Mouse (Mus musculus) neural tube, embryonic 12.5 days (tissue): ENCODE data around the gene AI597479. TPM values are rescaled to one million over a fixed set of nuclear protein-coding genes. Genes with fewer than 3 reads are reported as not detected.
A peak's percentile ranks its signal among the peaks of the same experiment; 100 is the strongest.

Source experiments
- ATAC-seq: fragments of 200-750 bp; cut with Nextera tagmentation; 2 replicates; pipeline ENCODE4 v1.8.0; 2017; ENCODE audit warnings: low read depth, mild to moderate bottlenecking, moderate TSS enrichment, moderate library complexity; ENCODE audit not compliant: low FRiP score
- H3K27ac ChIP-seq: fragments of 300-500 bp; sonication (generic); 2 replicates; pipeline ENCODE4 v1.5.1; 2016
- H3K27me3 ChIP-seq: fragments of 300-500 bp; sonication (generic); replicated peaks from 2 replicates; pipeline ENCODE4 v1.6.1; 2016; ENCODE audit warnings: mild to moderate bottlenecking
- H3K36me3 ChIP-seq: fragments of 300-500 bp; sonication (generic); 2 replicates; pipeline ENCODE4 v1.6.1; 2016; ENCODE audit warnings: mild to moderate bottlenecking
- H3K4me1 ChIP-seq: fragments of 300-500 bp; sonication (generic); 2 replicates; pipeline ENCODE4 v1.6.1; 2016
- H3K4me2 ChIP-seq: fragments of 300-500 bp; sonication (generic); replicated peaks from 2 replicates; pipeline ENCODE4 v1.6.1; 2016; ENCODE audit warnings: mild to moderate bottlenecking
- H3K4me3 ChIP-seq: fragments of 300-500 bp; sonication (generic); 2 replicates; pipeline ENCODE4 v1.5.1; 2016
- H3K9ac ChIP-seq: fragments of 300-500 bp; sonication (generic); 2 replicates; pipeline ENCODE4 v1.6.1; 2016; ENCODE audit warnings: mild to moderate bottlenecking
- H3K9me3 ChIP-seq: fragments of 300-500 bp; sonication (generic); 2 replicates; pipeline ENCODE4 v1.6.1; 2016; ENCODE audit warnings: mild to moderate bottlenecking
- WGBS: fragments of 180-500 bp; shearing (Covaris S2); methylation state at CpG from one replicate; pipeline ENCODE4 v1.1.7; 2016; 5-methylcytosine and 5-hydroxymethylcytosine counted together
- polyA plus RNA-seq: library from polyadenylated mRNA; unstranded; fragments of >200 nt; fragmentation: Nextera tagmentation; extraction: Ambion mirVana; gene quantifications from 2 replicates; pipeline ENCODE4 v1.2.1, GENCODE M21; 2016

The AI597479 gene
- polyA plus RNA-seq: 40.5 and 40.8 TPM in 2 replicates

GRCm38 (mm10) chr1:43098031-43098984 is at the start of gene AI597479, which contains the start of gene Tgfbrap1:
AI597479 (plus strand) TSS chr1:43098710.
Tgfbrap1 (minus strand) TSS chr1:43098637.
- H3K27ac ChIP-seq: peak within 1 kb of the TSS; percentile 98
- under 1% methylated on average over 57 of the region's 57 CpGs for WGBS
- ATAC-seq: peak; percentile 97
- H3K36me3 ChIP-seq: peaks cover 13% of the 10 kb centered on the region
- peaks cover 10% of the 10 kb centered on the region for H3K4me1 ChIP-seq
- no peaks in the 10 kb centered on the region for H3K9me3 ChIP-seq
- peak within 1 kb of the TSS; percentile 91 for H3K4me3 ChIP-seq
- H3K4me2 ChIP-seq: peak within 1 kb of the TSS; percentile 79
- peak within 1 kb of the TSS; percentile 91 for H3K9ac ChIP-seq
- H3K27me3 ChIP-seq: no peaks in the 10 kb centered on the region

- Histone ChIP-seq H3K36me3 (peaks cover 67% of the 10 kb centered on the region), H3K4me1 (0 out of 2 replicates have a peak, but pooled peaks cover 6% of the 10 kb centered on the region), H3K9ac (no peak overlapping the region), H3K4me2 (no peak overlapping the region), H3K9me3 (no peaks in the 10 kb centered on the region), H3K27ac (no peak overlapping the region), H3K27me3 (no peaks in the 10 kb centered on the region), H3K4me3 (no peak overlapping the region)
- no peak for ATAC-seq
- 96% methylated on average over 5 of the region's 5 CpGs for WGBS
These were observed 46.6 kb upstream of the AI597479 start for GRCm38 (mm10) chr1:43051903-43052302.

GRCm38 (mm10) chr1:43065615-43066310 is 32.7 kb upstream of the AI597479 start:
- H3K9ac ChIP-seq: no peak overlapping the region
- WGBS: 47% methylated on average over 9 of the region's 9 CpGs
- no peaks in the 10 kb centered on the region for H3K9me3 ChIP-seq

GRCm38 (mm10) chr1:43066573-43066972 is 31.9 kb upstream of the AI597479 start:
- no peaks in the 10 kb centered on the region for H3K9me3 ChIP-seq
- no peaks in the 10 kb centered on the region for H3K27me3 ChIP-seq
- no peaks in the 10 kb centered on the region for H3K4me1 ChIP-seq
- no peak overlapping the region for H3K4me3 ChIP-seq
- no peak overlapping the region for H3K4me2 ChIP-seq
- no peak overlapping the region for H3K27ac ChIP-seq
- peaks cover 44% of the 10 kb centered on the region for H3K36me3 ChIP-seq
- WGBS: 90% methylated on average over 8 of the region's 8 CpGs
- no peak overlapping the region for H3K9ac ChIP-seq
- ATAC-seq: no peak

More at GRCm38 (mm10) chr1:43065615-43066310, 32.7 kb upstream of the AI597479 start:
- no peaks in the 10 kb centered on the region for H3K27me3 ChIP-seq
- H3K4me3 ChIP-seq: no peak overlapping the region
- no peaks in the 10 kb centered on the region for H3K4me1 ChIP-seq
- H3K36me3 ChIP-seq: peaks cover 46% of the 10 kb centered on the region
- H3K4me2 ChIP-seq: no peak overlapping the region
- no peak overlapping the region for H3K27ac ChIP-seq
- ATAC-seq: peak; percentile 92

- Histone ChIP-seq H3K36me3 (peaks cover 50% of the 10 kb centered on the region), H3K4me3 (no peak overlapping the region), H3K27ac (no peak overlapping the region), H3K27me3 (no peaks in the 10 kb centered on the region), H3K9me3 (no peaks in the 10 kb centered on the region), H3K4me2 (no peak overlapping the region), H3K4me1 (no peaks in the 10 kb centered on the region), H3K9ac (no peak overlapping the region)
- whole genome bisulfite sequencing: 87% methylated on average over 7 of the region's 7 CpGs
- no peak for ATAC-seq
These were observed 31.0 kb upstream of the AI597479 start for GRCm38 (mm10) chr1:43067551-43067950.

- H3K27me3 ChIP-seq: no peaks in the 10 kb centered on the region
- no peaks in the 10 kb centered on the region for H3K9me3 ChIP-seq
- no peak overlapping the region for H3K9ac ChIP-seq
- H3K27ac ChIP-seq: no peak overlapping the region
- ATAC-seq: no peak
- H3K4me3 ChIP-seq: no peak overlapping the region
- no peak overlapping the region for H3K4me2 ChIP-seq
- H3K4me1 ChIP-seq: no peaks in the 10 kb centered on the region
- 88% methylated on average over 5 of the region's 5 CpGs for WGBS
- peaks cover 50% of the 10 kb centered on the region for H3K36me3 ChIP-seq
These were observed 27.8 kb upstream of the AI597479 start for GRCm38 (mm10) chr1:43070726-43071125.

GRCm38 (mm10) chr1:43072028-43072427 is 26.5 kb upstream of the AI597479 start:
- Histone ChIP-seq H3K27me3 (no peaks in the 10 kb centered on the region), H3K9me3 (no peaks in the 10 kb centered on the region), H3K4me3 (no peak overlapping the region), H3K4me1 (no peaks in the 10 kb centered on the region), H3K4me2 (no peak overlapping the region), H3K9ac (no peak overlapping the region), H3K36me3 (peaks cover 50% of the 10 kb centered on the region), H3K27ac (no peak overlapping the region)
- no peak for ATAC-seq
- WGBS: 96% methylated on average over 8 of the region's 8 CpGs

- Histone ChIP-seq H3K4me3 (no peak overlapping the region), H3K4me2 (no peak overlapping the region), H3K9ac (no peak overlapping the region), H3K9me3 (no peaks in the 10 kb centered on the region), H3K27ac (no peak overlapping the region), H3K36me3 (peaks cover 45% of the 10 kb centered on the region), H3K4me1 (no peaks in the 10 kb centered on the region), H3K27me3 (no peaks in the 10 kb centered on the region)
- WGBS: 86% methylated on average over 1 of the region's 1 CpGs
- ATAC-seq: no peak
These were observed 25.9 kb upstream of the AI597479 start for GRCm38 (mm10) chr1:43072561-43072960.

GRCm38 (mm10) chr1:43074791-43075190 is 23.7 kb upstream of the AI597479 start:
- no peaks in the 10 kb centered on the region for H3K9me3 ChIP-seq

GRCm38 (mm10) chr1:43078124-43078523 is 20.4 kb upstream of the AI597479 start:
- no peak overlapping the region for H3K4me3 ChIP-seq
- no peaks in the 10 kb centered on the region for H3K4me1 ChIP-seq
- no peaks in the 10 kb centered on the region for H3K27me3 ChIP-seq
- H3K27ac ChIP-seq: no peak overlapping the region
- H3K4me2 ChIP-seq: no peak overlapping the region
- H3K9me3 ChIP-seq: no peaks in the 10 kb centered on the region
- peaks cover 18% of the 10 kb centered on the region for H3K36me3 ChIP-seq
- 90% methylated on average over 2 of the region's 2 CpGs for WGBS
- no peak for ATAC-seq
- H3K9ac ChIP-seq: no peak overlapping the region

More at GRCm38 (mm10) chr1:43074791-43075190, 23.7 kb upstream of the AI597479 start:
- H3K27me3 ChIP-seq: no peaks in the 10 kb centered on the region
- no peak overlapping the region for H3K4me3 ChIP-seq
- peaks cover 34% of the 10 kb centered on the region for H3K36me3 ChIP-seq
- no peak for ATAC-seq
- no peaks in the 10 kb centered on the region for H3K4me1 ChIP-seq
- no peak overlapping the region for H3K4me2 ChIP-seq
- WGBS: 88% methylated on average over 2 of the region's 2 CpGs
- H3K27ac ChIP-seq: no peak overlapping the region
- no peak overlapping the region for H3K9ac ChIP-seq

- Histone ChIP-seq H3K4me3 (no peak overlapping the region), H3K4me2 (no peak overlapping the region), H3K27ac (no peak overlapping the region), H3K9me3 (no peaks in the 10 kb centered on the region), H3K36me3 (0 out of 2 replicates have a peak, but pooled peaks cover 7% of the 10 kb centered on the region), H3K9ac (no peak overlapping the region), H3K4me1 (no peaks in the 10 kb centered on the region), H3K27me3 (no peaks in the 10 kb centered on the region)
- 82% methylated on average over 5 of the region's 5 CpGs for WGBS
- no peak for ATAC-seq
These were observed 15.6 kb upstream of the AI597479 start for GRCm38 (mm10) chr1:43082946-43083345.

GRCm38 (mm10) chr1:43090418-43090817 is 8.1 kb upstream of the AI597479 start:
- Histone ChIP-seq H3K4me3 (no peak overlapping the region), H3K4me2 (no peak overlapping the region), H3K36me3 (0 out of 2 replicates have a peak, but pooled peaks cover 1% of the 10 kb centered on the region), H3K27me3 (no peaks in the 10 kb centered on the region), H3K4me1 (peaks cover 12% of the 10 kb centered on the region), H3K27ac (no peak overlapping the region), H3K9me3 (no peaks in the 10 kb centered on the region), H3K9ac (no peak overlapping the region)
- ATAC-seq: no peak
- WGBS: 82% methylated on average over 1 of the region's 1 CpGs
